Mouse (Mus musculus): ENCODE data around the gene Chrna5.
"Not testable (repeated sequence)": the region's sequence is repeated elsewhere in the genome, so short reads cannot be mapped to it uniquely, and the experiment has no call there.

Chrna5 gene

DNA sequence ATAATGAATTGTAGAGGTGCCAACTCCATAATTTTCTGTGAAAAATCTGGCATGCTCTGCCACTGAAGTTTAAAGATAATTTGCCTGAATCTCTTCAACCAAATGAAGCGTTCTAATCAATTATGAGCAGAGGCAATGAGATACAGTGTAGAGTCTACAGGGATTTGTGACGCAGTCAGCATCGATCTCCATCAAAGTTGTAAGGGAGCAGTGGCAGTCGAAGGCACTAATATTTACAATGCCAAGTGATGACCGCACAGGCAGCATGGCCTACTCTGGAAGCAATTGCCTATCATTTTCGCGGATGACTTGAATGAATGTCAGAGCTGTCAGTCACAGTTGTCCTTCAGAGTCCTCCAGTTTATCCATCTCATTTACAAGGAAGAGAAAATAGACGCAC, at the start of gene Chrna5:
TSS of gene Chrna5 (plus strand) at position 207 of the 400 bp plus-strand sequence.
- DNase-seq (ENCODE audit: low spot score): no peak

DNA sequence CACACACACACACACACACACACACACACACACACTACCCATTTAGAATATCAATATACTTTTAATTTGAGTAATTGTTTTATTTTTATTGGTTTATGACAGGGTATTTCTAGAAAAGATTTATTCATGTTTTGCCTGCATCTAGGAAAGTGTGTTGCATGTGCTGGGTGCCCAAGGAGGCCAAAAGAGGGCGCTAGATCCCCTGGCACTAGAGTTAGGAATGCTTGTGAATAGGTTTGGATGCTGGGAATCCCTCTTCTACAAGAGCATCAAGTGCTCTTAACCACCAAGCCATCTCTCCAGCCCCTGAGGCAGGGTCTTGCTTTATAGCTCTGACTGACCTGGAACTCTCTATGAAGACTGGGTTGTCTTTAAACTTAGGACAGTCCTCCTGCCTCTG, 48.9 kb upstream of the Chrna5 start:
- no peak for DNase-seq (ENCODE audit: low spot score)

DNA sequence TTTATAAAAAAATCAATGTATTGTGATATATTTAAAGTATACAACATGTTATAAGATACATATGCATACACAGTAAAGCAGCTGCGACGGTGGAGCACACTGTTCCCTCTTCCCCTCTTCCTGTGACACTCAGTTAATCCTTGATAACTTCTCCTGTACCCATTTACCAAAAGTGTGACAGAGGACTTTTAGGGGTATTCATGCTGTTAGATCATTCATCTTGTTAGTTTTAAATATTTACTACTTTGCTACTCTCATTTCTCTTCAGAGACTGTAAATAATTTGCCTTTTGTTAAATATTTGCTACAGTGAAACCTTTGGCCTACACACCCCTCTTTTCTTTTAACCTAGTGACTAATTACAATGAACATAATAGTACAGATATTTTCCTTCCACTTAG, 48.3 kb upstream of the Chrna5 start:
- no peak for DNase-seq (ENCODE audit: low spot score)

DNA sequence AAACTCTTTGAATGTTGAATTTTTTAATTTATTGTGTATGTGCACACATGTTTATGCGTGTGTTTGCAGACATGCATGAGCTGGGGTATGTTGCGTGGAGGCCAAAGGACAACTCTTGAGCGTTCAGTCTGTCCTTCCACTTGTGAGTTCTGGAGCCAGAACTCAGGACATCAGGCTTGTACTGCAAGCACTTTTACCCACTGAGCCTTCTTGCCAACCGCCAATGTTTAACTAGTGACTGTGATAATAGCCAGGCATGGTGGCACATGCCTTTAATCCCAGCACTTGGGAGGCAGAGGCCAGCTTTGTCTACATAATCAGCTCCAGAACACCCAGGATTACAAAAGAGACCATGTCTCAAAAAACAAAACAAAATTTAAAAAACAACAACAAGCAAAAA, 38.6 kb upstream of the Chrna5 start:
- no peak for DNase-seq (ENCODE audit: low spot score)

DNA sequence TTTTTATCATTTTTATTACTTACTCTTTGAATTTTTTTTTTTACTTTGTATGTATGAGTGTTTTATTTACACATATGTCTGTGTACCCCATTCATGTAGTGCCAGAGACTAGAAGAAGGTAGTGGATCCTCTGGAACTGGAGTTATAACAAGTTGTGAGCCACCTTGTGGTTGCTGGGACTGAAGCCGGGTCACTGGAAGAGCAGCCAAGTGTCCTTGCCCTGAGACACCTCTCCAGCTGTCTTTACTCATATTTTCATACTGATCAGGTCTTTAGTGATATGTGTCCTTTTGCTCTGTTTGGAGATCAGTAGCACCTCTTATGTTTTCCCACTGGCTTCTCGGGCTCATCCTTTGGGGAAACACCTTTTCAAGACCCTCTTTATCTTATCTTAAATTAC, 36.2 kb upstream of the Chrna5 start:
- no peak for DNase-seq (ENCODE audit: low spot score)

DNA sequence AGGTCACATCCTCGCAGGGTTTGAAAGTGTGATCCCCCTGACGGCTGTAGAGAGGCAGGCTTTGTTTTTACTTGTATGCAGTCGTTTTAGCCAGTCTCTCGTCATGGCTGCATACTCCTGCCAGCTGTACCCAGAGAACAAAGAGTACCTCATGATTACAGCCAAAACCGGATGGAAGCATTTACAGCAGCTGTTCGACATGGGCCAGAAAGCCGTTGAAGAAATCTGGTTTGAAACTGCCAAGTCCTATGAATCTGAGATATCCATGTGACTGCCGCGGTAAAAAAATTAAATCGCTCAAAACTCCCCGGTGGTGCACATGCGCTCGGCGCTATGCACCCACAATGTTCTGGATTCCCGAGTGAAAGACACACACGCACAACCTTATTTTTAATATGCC, 34.4 kb upstream of the Chrna5 start:
- no peak for DNase-seq (ENCODE audit: low spot score)

DNA sequence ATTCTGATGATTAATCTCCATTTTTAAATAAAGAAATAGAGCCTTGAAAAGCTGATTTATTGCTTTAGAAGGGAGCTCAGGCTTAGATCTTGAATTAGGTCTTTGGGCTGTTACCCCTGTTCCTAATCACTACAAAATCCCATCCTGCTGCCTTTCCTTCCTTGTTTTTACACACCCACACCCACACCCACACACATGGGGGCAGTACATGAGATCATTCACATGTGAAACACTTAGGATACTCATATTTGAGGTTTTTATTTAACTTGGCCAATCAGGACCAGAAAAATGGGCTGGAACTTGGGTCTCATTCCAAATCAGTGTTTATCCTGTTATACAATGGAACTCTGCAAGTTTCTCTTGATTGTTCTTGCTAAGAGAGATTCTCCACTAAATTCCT, 31.2 kb upstream of the Chrna5 start:
- DNase-seq (ENCODE audit: low spot score): no peak

DNA sequence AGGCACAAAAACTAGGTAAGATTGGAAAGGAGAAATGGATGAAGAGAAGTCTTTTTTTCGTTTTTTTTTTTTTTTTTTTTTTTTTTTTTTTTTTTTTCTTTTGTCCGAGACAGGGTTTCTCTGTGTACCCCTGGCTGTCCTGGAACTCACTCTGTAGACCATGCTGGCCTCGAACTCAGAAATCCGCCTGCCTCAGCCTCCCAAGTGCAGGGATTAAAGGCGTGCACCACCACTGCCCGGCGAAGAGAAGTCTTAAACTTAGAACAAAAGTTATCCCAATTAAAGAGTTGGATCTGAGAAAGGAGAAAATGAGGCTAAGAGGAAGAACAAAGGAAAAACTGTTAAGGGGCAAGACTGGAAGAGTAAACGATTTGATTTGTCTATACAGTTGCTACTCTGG, 30.5 kb upstream of the Chrna5 start:
- not testable (repeated sequence) for DNase-seq (ENCODE audit: low spot score)

DNA sequence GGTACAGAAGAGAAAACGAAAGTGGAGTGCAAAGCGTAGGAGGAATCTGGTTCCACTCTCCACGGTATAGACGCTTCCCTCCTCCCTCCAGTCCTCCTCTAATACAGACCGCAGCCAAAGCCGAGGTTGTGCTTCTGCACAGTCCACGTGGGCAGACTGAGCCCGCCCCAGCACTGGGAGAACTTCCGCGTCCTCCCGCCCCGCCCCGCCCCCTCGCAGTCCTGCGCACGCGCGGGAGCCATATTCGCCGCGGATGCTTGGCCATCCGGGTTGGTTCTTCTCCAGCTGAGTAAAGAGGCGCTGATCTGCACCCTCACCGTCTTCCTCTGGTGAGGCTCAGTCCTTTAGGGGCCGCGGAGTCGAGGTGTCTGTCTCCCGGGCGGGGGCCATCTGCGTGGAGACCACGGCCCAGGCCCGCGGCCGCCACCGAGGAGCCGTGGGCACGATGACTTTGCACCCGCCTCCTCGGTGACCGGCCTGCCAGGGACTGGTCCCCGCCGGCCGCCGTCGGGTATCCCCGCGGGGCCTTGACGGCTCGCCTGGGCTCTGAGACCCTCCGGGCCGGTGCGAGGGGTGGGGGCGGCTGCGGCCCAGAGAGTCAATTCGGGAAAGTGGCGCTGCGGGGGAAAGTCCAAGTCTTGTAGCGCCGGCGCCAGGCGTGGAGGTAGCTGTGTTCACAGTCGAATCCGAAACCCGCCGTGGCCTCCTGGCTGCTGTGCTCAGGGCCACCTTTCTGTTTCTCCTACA, 29.9 kb upstream of the Chrna5 start, which contains the start of the genes Psma4 and AY074887:
TSS of gene Psma4 (plus strand) at position 216 of the 747 bp plus-strand sequence.
TSS of gene AY074887 (minus strand) at position 424 of the 747 bp plus-strand sequence.
- DNase-seq (ENCODE audit: low spot score): peak; percentile 91

DNA sequence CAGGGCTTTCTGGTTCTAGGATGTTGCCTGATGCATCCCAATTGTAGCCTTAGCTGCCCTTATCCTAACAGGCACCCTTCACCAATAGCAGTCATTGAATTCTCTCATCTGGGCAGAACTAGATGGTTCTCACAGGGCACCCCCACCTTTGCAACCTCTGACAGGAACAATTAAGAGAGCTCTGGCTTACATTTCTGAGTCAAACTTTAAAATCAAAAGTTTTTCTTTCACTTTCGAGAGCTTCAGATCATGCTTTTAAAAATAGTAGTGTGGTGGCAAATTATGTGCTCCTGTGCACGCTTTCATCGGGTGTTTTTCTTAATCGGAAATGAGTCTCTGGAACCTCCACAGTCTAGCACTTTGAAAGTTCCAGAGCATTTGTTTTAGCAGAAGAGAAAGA, 19.6 kb upstream of the Chrna5 start:
- no peak for DNase-seq (ENCODE audit: low spot score)

DNA sequence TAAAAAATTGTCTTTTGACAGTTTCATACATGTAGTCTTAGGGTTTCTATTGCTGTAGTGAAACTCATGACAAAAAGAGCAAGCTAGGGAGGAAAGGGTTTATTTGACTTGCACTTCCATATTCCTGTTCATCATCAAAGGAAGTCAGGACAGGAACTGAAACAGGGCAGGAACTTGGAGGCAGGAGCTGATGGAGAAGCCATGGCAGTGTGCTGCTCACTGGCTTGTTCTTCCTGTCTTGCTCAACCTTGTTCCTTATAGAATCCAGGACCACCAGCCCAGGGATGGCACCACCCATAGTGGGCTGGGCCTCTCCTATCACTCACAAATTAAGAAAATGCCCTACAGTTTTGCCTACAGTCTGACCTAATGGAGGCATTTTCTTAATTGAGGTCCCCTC, 17.0 kb upstream of the Chrna5 start:
- DNase-seq (ENCODE audit: low spot score): no peak

DNA sequence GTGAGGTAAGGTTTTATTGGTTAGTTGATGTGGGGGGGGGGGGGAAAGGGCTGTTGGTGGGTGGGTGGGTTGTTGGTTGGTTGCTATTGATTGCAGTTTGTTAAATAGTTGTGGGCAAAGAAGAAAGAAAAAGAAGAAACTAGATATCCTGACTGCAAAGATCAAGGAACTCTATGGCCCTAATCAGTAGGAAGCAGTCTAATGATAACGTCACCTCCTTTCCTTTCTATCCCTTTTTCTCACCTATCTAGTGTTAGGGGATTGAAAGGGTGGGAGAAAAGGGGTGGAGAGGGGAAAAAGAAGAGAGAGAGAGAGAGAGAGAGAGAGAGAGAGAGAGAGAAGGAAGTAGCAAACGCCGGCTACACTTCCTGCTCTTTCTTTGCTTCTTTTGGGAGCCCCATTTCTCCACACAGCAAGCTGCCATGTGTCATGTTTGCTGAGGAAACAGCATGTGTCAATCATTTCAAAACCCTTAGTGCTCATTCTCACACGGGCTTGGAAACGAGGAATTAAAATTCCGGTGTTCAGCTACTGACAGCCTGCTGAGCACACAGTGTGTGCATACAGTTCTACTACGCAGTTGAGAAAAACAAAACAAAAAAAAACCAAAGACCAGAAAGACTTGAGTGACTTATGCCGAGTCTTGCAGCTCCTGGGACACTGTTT, 10.6 kb upstream of the Chrna5 start:
- DNase-seq (ENCODE audit: low spot score): no peak

DNA sequence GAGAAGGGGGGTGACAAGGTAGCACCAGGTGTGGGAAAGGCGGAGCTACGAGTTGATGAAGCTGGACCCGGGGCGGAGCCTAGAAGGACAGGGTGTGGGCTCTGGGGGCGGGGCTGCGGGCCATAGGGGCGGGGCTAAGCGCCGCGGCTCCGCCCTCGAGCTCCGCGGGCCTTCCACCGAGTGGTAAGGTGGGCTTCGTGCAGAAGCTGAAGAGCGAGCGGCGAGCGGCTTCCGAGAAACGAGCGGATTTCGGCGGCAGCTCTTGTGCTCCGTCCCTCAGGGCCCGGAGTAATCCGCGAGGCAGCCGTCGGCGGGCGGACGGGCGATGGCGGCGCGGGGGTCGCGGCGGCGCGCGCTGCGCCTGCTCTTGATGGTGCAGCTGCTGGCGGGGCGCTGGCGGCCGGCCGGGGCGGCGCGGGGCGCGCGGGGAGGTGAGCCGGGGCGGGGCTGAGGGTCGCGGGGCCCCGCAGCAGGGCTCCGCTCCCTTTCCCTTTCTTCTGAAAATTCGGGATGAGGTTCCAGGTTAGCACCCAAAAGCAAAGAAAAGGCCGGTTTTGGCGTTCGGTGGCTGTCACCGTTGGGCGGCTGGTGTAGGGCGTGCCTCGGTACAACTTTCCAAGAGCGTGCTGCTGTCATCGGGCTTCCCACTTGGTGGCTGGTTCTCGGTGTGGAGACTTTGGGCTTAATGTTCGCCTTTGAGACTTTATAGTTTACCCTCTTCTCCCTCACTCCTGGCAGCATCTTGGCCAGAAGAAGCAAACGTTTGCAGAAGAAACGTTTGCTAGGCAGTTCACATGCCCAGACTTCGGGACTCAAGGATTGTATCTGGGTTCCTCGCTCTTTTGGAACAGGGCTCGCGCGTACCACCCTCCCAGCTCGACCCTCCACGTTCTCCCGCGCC, 861 bp downstream of the Chrna5 start:
- peak; percentile 5 for DNase-seq (ENCODE audit: low spot score)

DNA sequence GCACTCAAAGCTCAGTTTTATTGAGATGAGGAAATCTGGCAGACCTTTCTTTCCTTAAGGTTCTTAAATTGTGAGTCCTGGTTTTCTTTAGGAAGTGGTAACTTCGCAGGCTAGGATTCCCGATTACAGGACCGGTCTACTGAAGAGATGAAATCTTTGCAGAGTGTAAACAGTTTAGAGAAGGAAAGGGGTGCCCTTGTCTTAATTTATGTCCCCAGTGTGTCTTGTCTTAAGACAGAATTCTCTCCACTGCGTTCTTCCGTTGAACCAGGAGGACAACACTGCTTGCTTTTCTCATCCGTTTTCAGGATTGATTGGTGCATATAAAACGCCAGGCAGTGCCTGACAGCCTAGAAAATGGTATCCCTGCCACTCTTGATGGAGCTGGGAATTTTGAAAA, 1.7 kb downstream of the Chrna5 start:
- DNase-seq (ENCODE audit: low spot score): no peak

DNA sequence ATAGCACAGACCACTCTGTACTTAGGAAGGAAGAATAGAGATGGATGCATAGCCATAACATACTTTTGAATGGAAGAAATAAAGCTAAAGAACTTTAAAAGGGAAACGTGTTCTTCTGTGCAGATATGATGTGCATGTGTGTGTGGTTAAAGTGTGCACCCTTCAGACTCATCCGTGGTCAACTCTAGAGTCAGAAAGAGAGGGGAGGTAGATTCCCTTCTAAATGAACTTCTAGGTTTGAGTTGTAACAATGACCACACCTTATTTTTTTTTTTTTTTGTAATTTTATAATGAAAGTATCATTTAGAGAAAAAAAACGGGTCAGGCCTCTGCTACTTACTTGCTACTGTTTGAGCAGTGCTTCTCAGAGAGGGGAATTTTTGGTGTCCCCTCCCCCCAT, 9.7 kb downstream of the Chrna5 start:
- DNase-seq (ENCODE audit: low spot score): no peak

DNA sequence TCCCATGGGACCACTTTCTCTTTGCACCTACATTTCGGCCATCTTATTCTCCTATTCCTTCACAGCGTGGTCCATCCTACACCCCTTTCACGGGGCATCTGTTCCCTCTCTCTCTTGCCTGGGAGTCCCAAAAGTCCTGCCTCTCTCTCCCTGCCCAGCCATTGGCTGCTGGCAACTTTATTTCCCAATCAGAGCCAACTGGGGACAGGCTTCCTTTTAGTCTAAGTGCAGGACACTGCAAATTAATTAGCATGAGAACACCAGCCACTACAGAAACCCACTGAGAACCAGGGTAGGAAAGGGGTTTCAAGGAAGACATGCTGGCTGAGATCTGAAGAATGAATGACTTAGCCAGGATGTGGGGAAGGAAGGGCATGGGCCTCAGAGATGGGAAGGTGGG, 13.7 kb downstream of the Chrna5 start:
- no peak for DNase-seq (ENCODE audit: low spot score)

DNA sequence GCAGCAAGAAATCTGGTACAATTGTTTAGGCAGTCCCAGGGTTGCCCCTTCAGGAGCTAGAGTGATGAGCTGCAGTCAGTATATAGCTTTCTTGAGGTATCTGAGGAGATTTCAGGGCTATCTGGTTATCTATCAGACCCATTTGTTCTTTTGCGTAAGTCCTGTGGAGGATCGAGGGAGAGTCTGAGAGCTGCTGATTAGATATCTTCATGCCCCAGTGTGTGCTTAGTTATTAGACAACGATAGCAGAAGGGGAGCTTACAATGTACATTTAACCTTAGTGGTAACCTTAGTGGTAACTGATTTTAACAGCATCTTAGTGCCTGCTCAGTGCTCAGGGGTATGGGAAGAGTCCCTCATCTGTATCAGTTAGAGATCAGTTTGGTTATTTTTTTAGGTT, 15.0 kb downstream of the Chrna5 start:
- no peak for DNase-seq (ENCODE audit: low spot score)

DNA sequence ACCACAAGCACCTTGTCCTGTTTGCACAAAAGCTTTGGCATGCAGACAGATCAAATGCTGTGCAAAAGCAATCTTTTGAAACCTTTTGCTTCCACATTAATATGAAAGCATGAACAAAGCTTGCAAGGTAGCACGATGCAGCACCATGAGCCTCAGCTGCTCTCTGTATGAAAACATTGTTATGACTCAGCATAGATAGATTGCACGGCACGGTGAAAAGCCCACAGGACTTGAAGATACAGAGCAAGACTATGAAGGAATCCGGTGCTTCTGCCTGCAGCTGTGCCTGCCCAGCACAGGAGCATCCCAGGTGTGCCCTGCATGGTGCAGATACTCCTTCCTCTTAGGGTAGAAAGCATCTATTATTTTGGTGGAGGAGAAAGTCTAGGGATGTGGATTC, 22.9 kb downstream of the Chrna5 start:
- DNase-seq (ENCODE audit: low spot score): no peak

DNA sequence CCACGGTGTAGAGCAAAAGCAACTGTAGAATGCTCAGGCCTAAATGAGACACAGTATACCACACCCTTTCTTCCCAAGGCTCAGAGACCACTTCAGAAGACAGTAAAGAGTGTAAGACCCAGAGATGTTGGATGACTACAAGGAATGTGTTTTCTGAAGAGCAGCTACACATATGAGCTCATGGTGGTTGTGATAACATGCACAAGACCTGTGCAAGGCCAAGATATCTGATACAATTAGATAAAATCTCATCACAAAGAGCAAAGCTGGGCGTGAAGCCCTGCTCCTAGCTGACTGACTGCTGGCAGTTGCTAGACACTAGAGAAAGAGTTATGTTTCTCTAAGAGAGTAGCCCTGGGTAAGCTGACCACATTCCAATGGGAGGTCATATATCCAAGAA, 29.0 kb downstream of the Chrna5 start:
- DNase-seq (ENCODE audit: low spot score): no peak

DNA sequence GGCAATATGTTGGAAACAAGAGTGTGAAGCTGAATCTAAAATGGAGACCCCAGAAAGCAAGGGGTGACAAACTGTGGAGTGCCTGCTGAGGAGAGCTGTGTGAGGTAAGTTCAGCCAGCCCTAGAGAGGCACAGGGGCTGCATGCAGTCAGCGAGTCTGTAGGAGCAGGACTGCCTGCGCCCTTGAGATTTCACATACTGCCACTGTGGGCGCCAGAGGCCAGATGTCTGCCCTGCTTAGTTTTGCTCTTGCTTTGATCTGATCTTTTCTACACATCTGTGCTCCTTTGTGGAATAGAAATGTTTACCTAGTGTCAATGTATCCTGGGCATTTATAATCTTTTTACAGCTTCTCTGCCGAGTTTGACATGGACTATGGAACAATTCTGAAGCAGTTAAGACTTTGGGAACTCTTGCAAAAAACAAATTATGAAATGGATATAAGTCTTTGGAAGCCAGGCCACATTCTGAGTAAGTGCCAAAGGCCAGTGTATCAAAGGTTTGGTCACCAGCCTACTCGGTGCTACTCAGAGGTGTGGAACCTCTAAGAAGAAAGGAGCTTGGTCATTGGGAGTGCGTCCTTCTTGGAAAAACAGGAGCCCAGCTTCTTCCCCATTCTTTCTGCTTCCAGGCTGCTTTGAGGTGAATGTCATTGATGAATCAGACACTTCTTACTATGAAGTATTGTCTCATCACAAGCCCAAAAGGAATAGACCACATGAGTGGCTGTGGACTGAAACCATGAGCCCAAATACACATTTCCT, 30.1 kb downstream of the Chrna5 start:
- no peak for DNase-seq (ENCODE audit: low spot score)

DNA sequence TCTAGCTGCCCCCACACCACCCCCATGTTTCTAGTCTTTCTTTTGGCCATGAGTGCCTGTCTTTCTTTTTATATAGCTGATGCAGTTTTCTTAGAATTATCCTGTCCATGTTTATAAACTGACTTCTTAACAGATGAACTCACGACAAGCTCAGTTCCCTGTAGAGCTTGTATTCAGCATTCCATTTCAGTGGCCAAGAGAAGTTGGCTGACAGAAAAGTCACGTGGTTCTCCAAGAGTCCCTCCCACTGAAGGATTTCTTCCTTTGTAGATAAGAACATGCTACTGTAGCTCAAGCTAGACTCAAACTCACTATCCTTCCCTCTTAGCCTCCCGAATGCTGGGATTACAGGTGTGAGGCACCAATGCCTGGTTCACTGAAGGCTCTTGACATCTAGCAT, 36.2 kb downstream of the Chrna5 start:
- no peak for DNase-seq (ENCODE audit: low spot score)

DNA sequence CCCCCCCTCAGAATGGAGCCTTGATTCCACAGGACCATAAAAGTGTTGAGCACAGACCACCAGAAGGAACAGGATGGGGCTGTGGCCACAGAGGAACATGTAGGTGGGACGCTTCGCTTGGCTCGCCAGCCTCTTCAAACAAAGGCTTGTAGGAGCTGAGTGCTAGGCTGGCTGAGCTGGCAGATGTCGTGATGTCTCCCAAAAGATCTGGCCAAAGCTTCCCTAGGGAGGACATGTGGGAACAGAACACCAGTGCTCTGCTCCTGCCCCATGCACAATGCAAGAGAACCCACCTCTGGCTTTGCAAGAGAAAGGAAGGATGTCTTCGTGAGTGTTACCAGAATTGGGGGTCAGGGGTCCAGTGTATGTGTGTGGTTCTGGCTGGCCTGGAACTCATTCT, 42.6 kb downstream of the Chrna5 start:
- DNase-seq (ENCODE audit: low spot score): no peak

All from urinary bladder, postnatal 25 days (tissue).